Comparison of ENCODE assay signal across 8 mouse cellular contexts in the genomic region with DNA sequence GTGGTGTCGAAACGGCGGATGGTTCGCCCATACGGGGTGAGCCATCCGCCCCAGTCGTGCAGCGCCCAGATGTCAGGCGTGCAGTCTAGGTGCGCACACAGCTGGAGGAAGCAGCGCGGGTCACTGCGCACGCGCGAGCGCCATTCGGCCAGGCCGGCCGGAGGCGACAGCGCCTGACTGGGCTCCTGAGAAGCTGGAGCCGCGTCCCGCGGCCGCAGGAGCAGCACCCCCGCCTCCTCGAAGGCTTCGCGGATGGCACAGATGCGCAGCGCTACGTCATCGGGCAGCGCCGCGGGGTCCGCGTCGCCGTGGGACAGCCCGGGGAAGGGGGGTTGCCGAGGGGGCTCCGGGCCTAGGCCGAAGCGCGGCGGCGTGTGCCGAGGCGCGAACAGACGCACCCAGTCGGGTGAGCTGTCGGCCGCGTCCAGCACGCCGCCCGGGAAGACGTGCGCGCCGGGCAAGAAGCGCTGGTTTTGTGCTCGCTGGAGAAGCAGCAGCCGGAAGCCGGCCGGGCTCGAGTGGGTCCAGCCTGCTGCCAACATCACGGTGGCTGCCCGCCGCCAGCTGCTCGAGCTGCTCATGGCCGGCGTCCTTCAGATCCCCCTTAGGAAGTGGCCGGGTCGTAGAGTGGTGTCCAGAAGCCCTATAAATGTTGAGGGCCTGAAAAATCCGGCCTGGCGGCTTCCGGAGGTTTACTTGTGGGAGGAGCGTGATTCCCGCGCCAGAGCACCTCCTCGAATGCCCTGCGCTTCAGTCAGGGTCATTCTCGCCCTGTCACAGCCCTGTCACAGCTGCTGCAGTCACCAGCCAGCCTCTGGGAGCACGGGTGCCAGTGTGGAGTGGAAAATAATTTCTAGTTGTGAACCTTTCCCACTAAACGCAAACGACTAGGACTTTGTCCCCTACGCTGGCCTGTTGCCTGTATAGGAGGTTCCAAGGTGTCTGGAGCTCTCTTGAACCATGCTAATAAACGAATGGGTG. TPM values are rescaled to one million over a fixed set of nuclear protein-coding genes. Genes with fewer than 3 reads are reported as not detected.
DNase-seq lines count a peak whose midpoint lies in the region; ATAC-seq and TF ChIP-seq lines count a peak whose summit lies in the region.

No protein-coding gene starts in this region.

- H3K4me1 ChIP-seq in E14TG2a.4 (replicated peaks; ENCODE audit: low read depth, low read length), result peaks cover 32% of the 10 kb centered on the region
- peaks cover 16% of the 10 kb centered on the region for H3K4me1 ChIP-seq in forebrain, embryonic 13.5 days
- H3K4me1 ChIP-seq in neural tube, embryonic 15.5 days, result peaks cover 18% of the 10 kb centered on the region

- WGBS in forebrain, embryonic 13.5 days, result under 1% methylated on average over 88 of the region's 93 CpGs
- WGBS in neural tube, embryonic 15.5 days, result under 1% methylated on average over 90 of the region's 93 CpGs

- peak overlapping the region; percentile 91 for H3K27ac ChIP-seq in forebrain, embryonic 13.5 days
- peak overlapping the region; percentile 96 for H3K27ac ChIP-seq in neural tube, embryonic 15.5 days (replicated peaks)

- peaks cover 22% of the 10 kb centered on the region for H3K36me3 ChIP-seq in E14TG2a.4 (ENCODE audit: insufficient read depth, low read length)
- H3K36me3 ChIP-seq in forebrain, embryonic 13.5 days (ENCODE audit: poor library complexity, severe bottlenecking), result peaks cover 10% of the 10 kb centered on the region
- H3K36me3 ChIP-seq in neural tube, embryonic 15.5 days, result peaks cover 7% of the 10 kb centered on the region

- peak; percentile 79 for DNase-seq in c-Kit-positive CD71-positive TER-119-positive erythroid progenitor cells, embryonic 14.5 days (ENCODE audit: low spot score)
- peak; percentile 91 for DNase-seq in heart, postnatal 14 days
- peak; percentile 89 for DNase-seq in layer of hippocampus, adult 11-12 months (ENCODE audit: low spot score)
- DNase-seq in lung, adult 18-20 months, result peak; percentile 84 to 86
- peak; percentile 93 for DNase-seq in testis, postnatal 14 days (ENCODE audit: low spot score)

- no peaks in the 10 kb centered on the region for H3K27me3 ChIP-seq in E14TG2a.4 (ENCODE audit: insufficient read depth, low read length)
- no peaks in the 10 kb centered on the region for H3K27me3 ChIP-seq in forebrain, embryonic 13.5 days
- no peaks in the 10 kb centered on the region for H3K27me3 ChIP-seq in neural tube, embryonic 15.5 days (replicated peaks)

- peak overlapping the region; percentile 89 for H3K4me3 ChIP-seq in E14TG2a.4 (replicated peaks; ENCODE audit: low read length)
- peak overlapping the region; percentile 76 for H3K4me3 ChIP-seq in forebrain, embryonic 13.5 days
- H3K4me3 ChIP-seq in neural tube, embryonic 15.5 days (replicated peaks), result peak overlapping the region; percentile 82

- no peak for TF ChIP-seq CTCF in E14TG2a.4 (conservative IDR thresholded peaks at IDR 0.05; ENCODE audit: low read length)

- ATAC-seq in forebrain, embryonic 13.5 days, result peak; percentile 95
- peak; percentile 95 for ATAC-seq in neural tube, embryonic 15.5 days (ENCODE audit: low FRiP score)

- H3K9ac ChIP-seq in forebrain, embryonic 13.5 days, result peak overlapping the region; percentile 91
- H3K9ac ChIP-seq in neural tube, embryonic 15.5 days (replicated peaks), result peak overlapping the region; percentile 92

- intact Hi-C loops in heart, postnatal 14 days (cut with DNase I), result loop anchor here (2.0 kb wide), 1 partner anchor 15 kb away; no protein-coding TSS in a partner anchor

- peak overlapping the region; percentile 95 for H3K4me2 ChIP-seq in forebrain, embryonic 13.5 days
- H3K4me2 ChIP-seq in neural tube, embryonic 15.5 days, result peak overlapping the region; percentile 79

- no peaks in the 10 kb centered on the region for H3K9me3 ChIP-seq in E14TG2a.4 (ENCODE audit: low read length)
- no peaks in the 10 kb centered on the region for H3K9me3 ChIP-seq in forebrain, embryonic 13.5 days (replicated peaks)
- H3K9me3 ChIP-seq in neural tube, embryonic 15.5 days (replicated peaks), result no peaks in the 10 kb centered on the region

RNA-seq across cellular contexts. Expression of a gene that starts 0.6 kb away (rescaled TPM):
- 67.4 and 70.9 TPM in 2 replicates for polyA plus RNA-seq in forebrain, embryonic 13.5 days (2015; fragmentation: Nextera tagmentation; extraction: Ambion mirVana)
- 10 to 100 TPM; 70.6 to 77.4 TPM for total RNA-seq in heart, postnatal 14 days (2021)
- polyA plus RNA-seq in neural tube, embryonic 15.5 days (2015; fragmentation: Nextera tagmentation; extraction: Ambion mirVana), result 114 and 123 TPM in 2 replicates

RNA-seq across cellular contexts. Expression of a gene that starts 18.0 kb away (rescaled TPM):
- 0.36 and 0.37 TPM in 2 replicates for polyA plus RNA-seq in forebrain, embryonic 13.5 days (2015; fragmentation: Nextera tagmentation; extraction: Ambion mirVana)
- under 1 TPM in 1 of 2 experiments, not detected in 1; 0.44 TPM for total RNA-seq in heart, postnatal 14 days (2021)
- 0.59 and 0.87 TPM in 2 replicates for polyA plus RNA-seq in neural tube, embryonic 15.5 days (2015; fragmentation: Nextera tagmentation; extraction: Ambion mirVana)

RNA-seq across cellular contexts. Expression of a gene that starts 29.9 kb away (rescaled TPM):
- 0.03 TPM in 2 replicates for polyA plus RNA-seq in forebrain, embryonic 13.5 days (2015; fragmentation: Nextera tagmentation; extraction: Ambion mirVana)
- under 1 TPM; 0.07 TPM for total RNA-seq in heart, postnatal 14 days (2021)
- 0.14 and 0.17 TPM in 2 replicates for polyA plus RNA-seq in neural tube, embryonic 15.5 days (2015; fragmentation: Nextera tagmentation; extraction: Ambion mirVana)

RNA-seq across cellular contexts. Expression of a gene that starts 30.5 kb away (rescaled TPM):
- 29.7 and 30.8 TPM in 2 replicates for polyA plus RNA-seq in forebrain, embryonic 13.5 days (2015; fragmentation: Nextera tagmentation; extraction: Ambion mirVana)
- total RNA-seq in heart, postnatal 14 days (2021), result 10 to 100 TPM; 15.6 to 15.8 TPM
- polyA plus RNA-seq in neural tube, embryonic 15.5 days (2015; fragmentation: Nextera tagmentation; extraction: Ambion mirVana), result 16.8 and 21.3 TPM in 2 replicates

Comparison
In these comparisons a context has a peak if more than half of its experiments do, and no peak if none do; other contexts are left out.
1. Peak in every context shown above with its lines: DNase-seq, ATAC-seq, H3K4me3 ChIP-seq and H3K27ac ChIP-seq.